Mouse (Mus musculus) urinary bladder, postnatal 0 days (tissue): ENCODE results near the gene Dnajb11. TPM values are rescaled to one million over a fixed set of nuclear protein-coding genes. Genes with fewer than 3 reads are reported as not detected.

Experiments
- polyA plus RNA-seq: library from polyadenylated mRNA; unstranded; fragments of >200 nt; fragmentation: Nextera tagmentation; extraction: Ambion mirVana; gene quantifications from 2 replicates; pipeline ENCODE4 v1.2.1, GENCODE M21; 2015

The Dnajb11 gene
- 54.1 and 62.4 TPM in 2 replicates for polyA plus RNA-seq

DNA sequence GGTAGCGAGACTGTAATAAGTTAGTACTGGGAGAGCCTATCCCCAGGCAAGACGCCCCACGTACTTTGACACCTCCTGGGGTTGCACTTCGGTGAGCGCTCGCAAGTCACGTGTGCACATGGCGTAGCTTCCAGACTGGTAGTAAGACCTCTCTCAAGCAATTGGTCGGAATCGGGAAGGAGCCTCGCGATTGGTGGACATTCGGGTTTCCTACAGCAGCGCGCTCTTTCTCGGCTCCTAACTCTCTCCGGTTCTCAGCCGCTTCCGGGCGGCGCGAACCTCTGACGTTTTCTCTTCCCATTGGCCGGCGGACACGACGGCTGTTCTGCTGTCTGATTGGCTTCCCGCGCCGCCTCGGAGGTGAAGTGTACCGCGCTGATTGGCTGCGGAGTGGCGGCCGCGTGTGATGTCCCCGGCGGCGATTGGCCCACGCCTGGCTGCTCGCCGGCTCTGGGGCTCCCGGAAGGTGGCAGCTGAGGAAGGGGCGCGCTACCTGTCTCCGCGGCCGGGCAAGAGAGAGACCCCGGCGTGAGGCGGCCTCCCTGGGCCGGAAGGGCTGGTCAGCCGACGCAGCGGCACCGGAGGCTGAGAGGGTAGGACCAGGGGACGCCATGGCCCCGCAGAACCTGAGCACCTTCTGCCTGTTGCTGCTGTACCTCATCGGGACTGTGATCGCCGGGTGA lies at the start of gene Dnajb11, which contains the start of gene Tbccd1:
TSS of gene Dnajb11 (plus strand) at position 415 of the 683 bp plus-strand sequence.
TSS of gene Tbccd1 (minus strand) at position 239 of the 683 bp plus-strand sequence.

DNA sequence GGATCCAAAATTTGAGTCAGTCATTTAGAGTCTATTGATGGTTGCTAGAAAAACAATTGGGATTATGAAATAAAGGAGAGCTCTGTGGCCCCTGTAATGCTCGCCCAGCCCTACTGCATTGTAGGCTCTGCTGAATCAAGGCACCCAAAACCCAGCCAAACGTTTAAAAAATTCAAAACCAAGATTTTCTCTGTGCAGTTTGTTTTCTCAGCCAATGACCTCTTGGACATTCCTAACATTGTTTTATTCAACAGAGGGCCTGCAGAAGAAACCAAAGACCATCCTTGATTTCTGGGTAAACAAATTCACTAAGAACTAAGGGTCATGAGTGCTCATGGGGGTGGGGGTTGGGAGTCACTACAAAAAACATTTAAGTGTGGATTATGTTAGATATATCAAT lies 46.2 kb upstream of the Dnajb11 start, which contains the start of gene Crygs:
TSS of gene Crygs (minus strand) at position 101 of the 400 bp plus-strand sequence.

DNA sequence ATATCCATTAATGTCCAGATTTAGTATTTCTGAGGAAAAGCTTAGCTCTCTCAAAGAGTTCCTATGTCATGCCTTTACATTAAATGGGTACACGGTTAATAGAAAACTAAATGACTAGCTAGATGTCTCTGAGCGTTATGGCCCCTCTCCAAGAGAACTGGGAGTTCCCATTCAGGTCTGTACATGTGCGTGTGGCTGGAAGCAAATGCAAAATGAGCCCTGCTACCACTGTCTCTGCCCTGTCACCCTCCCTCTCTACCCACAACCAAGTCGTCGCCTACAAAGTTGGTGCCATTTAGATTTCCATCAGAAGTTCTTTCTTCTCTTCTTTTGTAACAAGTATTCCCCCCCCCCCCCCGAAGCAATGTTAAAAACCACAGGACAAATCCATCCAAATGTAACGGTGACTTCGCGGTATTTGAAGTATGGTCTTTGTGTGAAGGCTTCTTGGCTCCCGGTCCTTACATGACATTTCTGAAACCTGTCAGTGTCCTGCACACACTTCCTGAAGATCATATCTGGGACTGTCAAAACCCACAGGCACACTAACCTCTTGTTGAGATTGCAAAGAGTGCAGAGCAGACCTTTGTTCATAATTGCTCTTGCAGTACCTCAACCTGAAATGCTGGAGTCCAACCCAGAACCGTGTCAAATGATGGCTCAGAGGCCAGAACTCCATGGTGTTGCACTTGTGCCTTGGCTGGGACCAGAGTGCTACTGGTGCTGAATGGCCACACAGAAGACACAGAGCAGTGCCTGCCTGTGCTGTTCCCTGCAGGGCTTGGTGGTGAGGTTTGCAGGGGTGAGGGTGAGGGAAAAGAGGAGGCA lies 33.3 kb downstream of the Dnajb11 start, which contains the start of gene Ahsg:
TSS of gene Ahsg (plus strand) at position 595 of the 828 bp plus-strand sequence.

DNA sequence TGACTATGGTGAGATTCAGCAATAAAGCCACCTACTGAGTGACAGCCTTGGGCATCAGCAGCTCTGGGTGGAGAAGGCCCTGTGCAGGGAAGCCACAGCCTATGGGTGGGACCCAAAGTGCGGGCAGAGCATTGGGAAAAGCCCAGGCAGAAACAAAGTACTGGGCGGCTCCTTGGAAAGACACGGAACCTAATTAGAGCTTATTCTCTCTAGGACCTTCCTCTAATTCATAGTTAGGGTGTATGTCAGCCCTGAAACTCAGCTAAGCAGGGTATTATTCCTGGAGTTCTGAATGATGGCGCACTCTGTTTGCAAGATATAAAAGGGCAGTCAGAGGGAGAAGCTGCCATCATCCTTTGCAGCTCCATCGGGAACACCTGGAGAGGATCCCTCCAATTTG lies 60.4 kb downstream of the Dnajb11 start, which contains the start of gene Fetub:
TSS of gene Fetub (plus strand) at position 301 of the 400 bp plus-strand sequence.

Other genes with a start within 250 kb of the Dnajb11 start
- 0.60 and 0.81 TPM in 2 replicates for gene Dgkg, start 200.6 kb upstream of the Dnajb11 start, polyA plus RNA-seq
- not detected in 2 replicates for gene Crygs, start 46.3 kb upstream of the Dnajb11 start, polyA plus RNA-seq
- gene Tbccd1, start 176 bp upstream of the Dnajb11 start, polyA plus RNA-seq, result 9.9 and 13.0 TPM in 2 replicates
- gene Ahsg, start 33.4 kb downstream of the Dnajb11 start, polyA plus RNA-seq, result 4.4 and 20.6 TPM in 2 replicates
- 0.35 and 0.71 TPM in 2 replicates for gene Fetub, start 60.5 kb downstream of the Dnajb11 start, polyA plus RNA-seq
- gene Hrg, start 93.2 kb downstream of the Dnajb11 start, polyA plus RNA-seq, result 0.29 TPM in 1 of 2 replicates, not detected in the other
- gene Kng2, start 171.6 kb downstream of the Dnajb11 start, polyA plus RNA-seq, result 0.11 and 0.42 TPM in 2 replicates
- 1.2 and 5.4 TPM in 2 replicates for gene Kng1, start 200.0 kb downstream of the Dnajb11 start, polyA plus RNA-seq
- gene Eif4a2, start 249.6 kb downstream of the Dnajb11 start, polyA plus RNA-seq, result 121 and 149 TPM in 2 replicates